Mouse (Mus musculus) telencephalon, adult 2 months (tissue): ENCODE results near the gene Ambra1.

Source experiments
- DNase-seq: peaks from one replicate; pipeline ENCODE4 v3.0.0-alpha.2; 2011; ENCODE audit warnings: low read depth, low spot score

Gene Ambra1

DNA sequence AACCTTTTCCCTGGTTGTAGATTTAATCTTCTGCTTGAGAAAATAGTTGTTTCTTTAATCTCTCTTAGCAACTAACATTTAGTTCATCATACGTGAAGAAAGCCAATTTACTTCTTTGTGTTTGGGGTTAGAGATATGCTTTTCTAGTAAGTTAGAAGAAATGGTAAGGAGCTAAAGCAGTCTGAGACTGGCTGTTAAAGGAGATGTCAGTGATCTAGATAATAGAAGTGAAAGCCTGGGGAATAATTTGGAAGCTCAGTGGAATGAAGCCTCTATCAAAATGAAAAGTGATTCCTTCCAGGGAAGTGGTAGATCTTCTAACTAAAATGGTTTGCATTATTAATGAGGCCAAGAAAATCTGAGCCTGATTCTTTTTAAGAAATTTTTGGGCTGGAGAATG, 141.3 kb downstream of the Ambra1 start:
- DNase-seq: no peak

DNA sequence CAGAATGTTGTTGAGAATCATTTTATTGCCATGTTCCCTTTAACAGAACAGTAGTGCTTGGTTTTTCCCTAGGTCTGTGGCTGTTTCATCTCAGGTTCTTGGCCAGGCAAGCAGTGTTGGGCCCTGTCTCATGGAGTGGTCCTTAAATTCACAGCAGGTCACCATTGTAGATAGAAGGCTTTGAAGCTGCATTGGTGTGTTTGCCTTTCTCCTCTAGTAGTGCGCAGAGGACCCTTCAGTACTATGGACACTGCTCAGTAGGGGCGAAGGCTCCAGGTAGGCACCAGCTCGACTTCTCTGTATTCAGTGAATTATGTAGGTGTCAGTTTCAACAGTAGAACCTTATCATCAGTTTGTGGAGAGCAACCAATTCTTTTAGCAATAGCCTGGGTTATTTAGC, 142.7 kb downstream of the Ambra1 start:
- no peak for DNase-seq

DNA sequence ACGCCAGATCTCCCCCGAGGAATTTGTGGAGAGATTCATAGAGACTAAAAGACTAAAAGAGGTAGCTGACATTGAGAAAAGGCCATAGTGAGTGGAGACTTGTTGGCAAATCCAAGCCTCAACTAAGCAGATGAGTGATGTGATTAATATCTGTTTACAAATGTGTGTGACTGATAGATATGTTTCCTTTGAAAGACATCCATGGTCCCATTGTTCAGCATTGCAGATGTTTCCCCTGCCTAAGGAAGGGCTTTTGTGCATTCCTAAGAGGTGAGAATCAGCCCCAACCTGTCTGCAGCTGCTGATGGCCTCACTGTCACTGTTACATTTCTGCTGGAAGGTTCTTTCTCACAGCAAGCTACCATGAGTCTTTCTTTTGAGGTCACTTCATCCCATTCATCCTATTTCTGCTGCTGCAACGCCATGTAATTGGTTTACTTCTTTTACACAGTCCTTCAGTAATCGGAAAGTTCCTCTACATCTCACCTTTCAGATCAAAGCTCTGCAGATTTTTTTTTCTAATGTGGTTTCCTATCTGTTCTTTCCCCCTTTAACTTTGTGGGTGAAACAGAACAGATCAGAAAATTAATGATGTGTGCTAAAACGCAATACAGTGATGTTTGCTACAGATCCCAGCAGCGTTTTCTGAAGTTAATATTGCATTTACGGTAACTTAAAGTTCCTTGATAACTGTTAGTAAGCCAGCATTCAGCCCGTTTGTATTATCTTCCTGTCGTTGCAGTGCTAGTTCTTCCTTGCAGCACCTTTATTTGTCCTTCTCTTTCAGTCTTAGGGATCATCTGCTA, 146.3 kb downstream of the Ambra1 start:
- DNase-seq: no peak

DNA sequence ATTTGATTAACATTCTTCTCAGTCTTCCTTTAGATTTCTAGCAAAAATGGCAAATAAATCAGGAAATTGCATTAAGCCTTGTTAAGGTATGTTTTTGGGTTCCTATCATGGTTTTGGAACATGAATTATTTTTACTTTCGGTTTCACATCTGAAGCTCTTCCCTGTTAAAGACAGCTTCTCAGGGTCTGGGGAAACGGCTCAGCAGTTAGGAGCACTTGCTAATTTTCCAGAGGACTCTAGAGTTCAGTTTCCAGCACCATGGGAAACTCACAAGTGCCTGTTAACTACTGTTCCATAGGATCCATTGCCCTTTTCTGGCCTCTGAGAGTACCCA, 146.8 kb downstream of the Ambra1 start:
- DNase-seq: no peak

DNA sequence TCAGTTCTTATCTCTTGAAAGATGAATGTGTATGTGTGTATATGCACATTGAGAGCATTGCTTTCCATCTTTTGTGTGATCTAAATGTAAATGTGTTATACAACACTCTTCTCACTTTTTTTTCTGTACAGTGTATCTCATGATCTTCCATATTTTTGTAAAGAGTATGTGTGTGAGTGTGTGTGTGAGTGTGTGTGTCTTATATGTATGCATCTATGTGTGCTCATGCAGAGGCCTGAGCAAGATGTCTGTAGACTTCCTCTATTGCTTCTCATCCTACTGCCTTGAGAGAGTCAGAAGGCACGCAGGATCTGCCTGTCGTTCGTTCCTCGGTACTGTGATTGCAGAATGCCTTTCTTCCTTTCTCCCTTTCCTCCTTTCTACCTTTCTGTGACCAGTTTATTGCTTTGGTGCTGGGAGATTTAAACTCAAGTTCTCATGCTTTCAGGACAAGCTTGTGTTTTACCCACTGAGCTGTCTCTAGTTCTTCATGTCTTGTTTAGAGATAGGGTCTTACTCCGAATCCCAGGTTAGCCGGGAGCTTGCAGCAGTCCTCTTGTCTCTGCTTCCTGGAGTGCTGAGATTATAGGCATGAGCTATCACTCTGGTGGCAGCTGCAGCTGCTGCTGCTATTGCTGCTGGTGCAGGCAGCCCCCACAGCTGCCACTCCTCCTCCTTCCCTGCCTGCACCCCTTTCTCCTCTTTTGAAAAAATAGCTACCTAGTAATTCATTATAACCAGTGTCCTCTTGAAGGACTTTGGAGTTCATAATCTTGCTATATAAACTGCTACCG, 148.7 kb downstream of the Ambra1 start:
- DNase-seq: no peak

DNA sequence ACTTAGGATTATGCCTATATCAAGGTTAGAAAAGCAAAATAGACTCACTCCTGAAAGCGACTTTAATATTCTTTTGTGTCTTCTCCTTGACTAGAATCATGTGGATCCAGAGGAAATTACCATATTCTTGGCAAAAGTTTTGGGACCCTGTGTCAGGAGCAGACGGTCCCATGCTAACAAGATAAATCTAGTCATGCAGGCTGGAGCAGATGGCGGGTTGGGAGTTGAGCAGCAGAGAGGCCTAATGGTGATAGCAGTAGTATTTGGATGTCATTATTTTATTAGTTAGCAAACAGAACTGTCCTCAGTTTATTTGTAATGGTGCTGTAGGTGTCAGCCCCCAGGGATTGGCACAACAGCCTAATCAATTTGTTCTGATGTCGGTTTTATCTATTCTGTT, 154.0 kb downstream of the Ambra1 start:
- DNase-seq: no peak

DNA sequence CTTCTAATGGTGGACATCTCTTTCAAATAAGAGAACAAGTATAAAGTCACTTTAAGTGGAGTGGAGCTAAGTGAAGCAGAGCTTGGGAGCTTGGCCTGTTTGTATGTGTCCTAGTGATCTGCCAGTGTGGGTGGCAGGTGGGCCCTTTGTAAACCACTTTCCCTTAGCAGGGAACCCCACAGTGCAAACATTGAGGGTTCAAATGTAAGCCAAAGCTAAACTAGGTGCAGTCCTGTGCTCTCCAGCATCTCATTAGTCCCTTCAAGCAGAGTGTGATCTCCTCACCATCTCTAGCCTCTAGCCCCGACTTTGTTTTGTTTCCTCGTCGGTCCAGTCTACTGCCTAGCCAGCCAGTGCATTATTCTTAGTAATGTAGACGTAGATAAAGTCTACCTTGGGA, 154.7 kb downstream of the Ambra1 start:
- DNase-seq: no peak

DNA sequence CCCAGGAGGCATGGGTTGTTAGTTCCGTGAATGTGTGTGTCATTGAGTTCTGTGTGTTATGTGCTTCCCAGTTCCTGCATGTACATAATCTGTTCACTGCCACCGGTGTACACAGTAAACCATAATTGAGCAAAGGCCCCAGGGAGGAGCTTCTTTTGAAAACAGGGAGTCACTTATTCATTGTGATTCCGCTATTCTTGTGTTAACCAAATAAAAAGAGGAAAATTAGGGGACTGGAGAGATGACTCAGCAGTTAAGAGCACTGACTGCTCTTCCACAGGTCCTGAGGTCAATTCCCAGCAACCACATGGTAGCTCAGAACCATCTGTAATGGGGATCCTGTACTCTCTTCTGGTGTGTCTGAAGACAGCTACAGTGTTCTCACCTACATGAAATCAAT, 164.8 kb downstream of the Ambra1 start:
- no peak for DNase-seq

DNA sequence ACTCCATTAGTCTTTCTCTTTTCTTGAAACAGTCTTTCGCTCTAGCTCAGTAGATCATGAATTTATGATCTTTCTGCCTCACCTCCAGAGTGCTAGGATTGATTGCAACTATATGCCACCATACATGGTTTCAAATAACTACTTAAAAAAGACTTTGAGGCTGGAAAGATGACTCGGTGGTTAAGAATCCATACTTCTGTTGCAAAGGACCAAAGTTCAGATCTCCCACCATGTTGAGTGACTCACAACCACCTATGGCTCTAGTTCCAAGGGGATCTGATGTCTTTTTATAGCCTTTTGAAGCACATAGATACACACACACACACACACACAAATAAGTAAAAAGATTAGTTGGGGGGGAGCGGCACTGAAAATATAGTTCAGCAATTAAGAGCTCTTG, 165.5 kb downstream of the Ambra1 start:
- DNase-seq: no peak

DNA sequence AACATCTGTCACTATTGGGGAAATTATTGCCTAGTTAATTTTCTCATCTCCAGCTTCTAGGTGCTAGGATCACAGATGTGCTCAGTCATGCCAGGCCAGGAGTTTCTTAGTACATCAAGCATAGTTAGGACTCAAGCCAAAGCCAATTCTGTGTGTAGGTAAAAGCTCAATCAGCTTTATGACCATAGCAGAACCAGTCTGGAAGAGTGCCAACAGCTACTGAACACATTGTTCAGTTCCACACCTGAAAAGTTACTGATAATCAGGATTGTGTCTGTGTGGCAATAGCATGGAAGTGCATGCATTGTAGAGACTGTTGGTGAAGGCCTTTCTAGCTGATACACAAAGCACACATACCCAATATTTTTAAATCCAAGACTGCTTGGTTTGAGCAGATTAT, 168.0 kb downstream of the Ambra1 start:
- DNase-seq: no peak

DNA sequence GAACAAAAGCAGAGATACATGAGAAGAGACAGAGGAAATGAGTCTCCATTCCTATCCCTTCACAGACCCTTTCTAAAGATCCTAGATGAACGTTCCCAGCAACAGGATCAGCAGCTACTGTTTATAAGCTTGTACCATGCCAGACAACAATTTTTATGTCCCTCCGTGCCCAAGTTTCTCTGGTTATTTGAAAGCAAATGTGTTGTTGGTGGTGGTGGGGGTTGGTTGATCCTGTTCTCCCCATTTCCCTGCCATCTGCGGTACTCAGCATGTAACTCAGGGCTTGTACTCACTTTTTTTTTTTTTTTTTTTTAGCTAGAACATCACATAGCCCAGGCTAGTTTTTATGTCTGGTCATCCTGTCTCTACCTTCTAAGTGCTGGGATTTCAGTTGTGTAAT, 169.2 kb downstream of the Ambra1 start:
- DNase-seq: no peak

DNA sequence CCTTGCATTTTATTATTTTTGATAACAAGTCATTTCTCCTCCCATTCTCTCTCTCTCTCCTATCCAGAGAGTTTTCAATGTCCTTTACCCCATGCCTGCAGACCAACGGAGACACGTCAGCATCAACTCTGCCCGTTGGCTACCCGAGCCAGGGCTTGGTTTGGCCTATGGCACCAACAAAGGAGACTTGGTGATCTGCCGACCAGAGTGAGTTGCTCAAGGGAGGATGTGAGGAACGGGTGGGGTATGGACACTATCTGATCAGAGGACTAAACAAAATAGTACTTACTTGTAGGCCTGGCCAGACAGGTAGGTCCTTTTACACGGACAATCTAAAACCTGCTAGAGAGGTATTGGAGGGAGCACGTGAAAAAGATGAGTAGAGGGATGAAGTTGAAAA, 170.5 kb downstream of the Ambra1 start:
- no peak for DNase-seq

DNA sequence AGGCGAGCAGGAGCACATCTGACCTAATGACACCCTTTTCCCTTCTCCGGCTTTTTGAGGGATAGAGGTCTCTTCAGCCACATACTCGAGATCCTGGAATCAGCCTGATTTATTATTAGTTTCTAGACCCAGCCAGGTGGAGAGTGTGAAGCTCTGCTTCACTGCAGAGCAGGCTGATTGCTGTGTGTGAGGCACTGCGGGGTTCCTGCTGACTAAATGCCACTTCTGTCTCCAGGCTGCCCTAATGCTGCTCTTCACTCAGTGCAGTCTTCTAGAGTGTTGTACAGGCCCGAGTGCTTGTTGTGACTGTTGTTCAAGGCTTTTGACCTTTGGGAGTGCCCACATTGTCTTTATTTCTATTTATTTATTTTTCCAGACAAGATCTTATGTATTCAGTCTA, 172.4 kb downstream of the Ambra1 start:
- no peak for DNase-seq

DNA sequence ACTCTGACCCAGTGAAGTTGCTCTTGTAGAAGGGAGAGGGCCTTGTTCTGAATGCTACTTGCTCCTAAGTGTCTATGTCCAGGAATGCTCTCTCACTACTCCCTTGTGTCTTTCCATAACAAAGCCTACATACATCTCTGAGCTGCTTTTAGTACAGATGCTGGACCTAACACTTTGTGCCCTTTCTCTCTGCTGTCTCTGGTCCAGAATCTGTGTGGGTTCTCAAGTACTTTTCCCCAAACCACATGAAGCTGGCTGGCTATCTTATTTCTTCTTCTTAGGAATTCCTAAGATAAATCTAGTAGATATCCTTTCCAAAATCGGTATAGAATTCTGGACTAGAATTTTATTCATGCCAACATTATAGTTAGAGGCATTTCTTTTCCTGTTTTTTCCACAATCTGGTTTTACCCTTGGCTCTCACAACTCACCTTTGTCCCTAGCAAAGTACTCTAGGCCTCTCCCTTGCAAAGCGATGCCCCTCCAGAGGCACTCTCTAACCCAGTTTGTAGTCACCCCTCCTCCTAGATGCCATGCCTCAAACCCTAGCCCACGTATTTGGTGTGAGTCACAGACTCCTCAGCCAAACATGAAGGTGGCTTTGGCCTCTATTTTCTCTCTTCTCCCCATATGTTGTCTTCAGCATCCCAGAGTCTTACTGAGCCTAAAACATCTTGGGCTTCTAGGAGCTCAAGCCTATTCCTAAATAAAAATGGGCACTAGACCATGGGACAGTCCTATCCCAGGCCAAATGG, 173.4 kb downstream of the Ambra1 start:
- DNase-seq: no peak

DNA sequence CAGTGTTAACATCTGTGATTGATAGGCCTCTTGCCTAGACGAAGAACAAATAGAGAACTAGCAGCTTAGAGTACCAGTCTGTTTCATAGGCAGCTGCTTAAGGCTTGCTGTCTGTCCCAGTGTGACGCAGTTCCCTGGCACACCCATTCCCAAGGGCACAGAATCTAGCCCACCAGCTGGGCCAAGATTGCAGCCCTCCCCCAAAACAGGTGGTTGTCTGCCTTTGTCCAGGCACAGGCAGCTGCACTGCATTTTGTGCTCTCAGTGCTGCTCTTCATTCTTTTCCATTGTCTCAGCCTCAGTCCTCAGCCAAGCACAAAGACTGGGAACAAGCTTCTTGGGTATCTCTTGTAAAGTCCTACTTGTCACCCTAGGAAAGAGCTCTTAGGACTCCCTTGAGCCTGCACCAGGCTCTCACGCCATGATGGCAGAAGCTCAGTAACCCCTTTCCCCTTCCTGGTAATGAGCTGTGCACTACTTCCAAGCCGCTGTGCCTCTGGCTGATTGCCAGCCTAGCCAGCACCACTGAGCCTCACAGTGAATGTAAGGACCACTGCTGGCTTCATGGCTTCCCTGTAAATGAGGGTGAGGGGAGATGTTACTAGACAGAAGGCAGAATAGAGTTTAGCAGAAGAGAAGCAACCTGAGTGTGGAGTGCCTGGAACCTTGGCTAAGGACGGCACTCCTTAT, 174.8 kb downstream of the Ambra1 start:
- DNase-seq: no peak

DNA sequence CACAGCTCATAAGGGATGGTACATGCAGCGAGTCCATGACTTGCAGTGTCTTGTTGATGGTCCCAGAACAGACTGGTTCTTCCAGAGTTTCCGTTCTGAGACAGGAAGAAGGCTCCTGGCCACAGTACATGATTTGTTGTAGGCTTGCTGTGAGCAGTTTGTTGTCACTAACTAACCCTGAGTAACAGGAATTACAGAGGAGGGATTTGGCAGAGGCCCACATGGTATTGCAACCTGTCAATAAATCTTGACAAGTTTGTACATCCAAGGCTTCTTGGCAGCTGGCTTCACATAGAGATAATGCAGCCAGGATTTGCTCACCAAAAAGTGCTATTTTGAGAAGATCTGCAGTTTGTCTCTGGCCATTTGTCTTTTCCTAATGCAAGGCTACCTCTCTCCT, 176.2 kb downstream of the Ambra1 start:
- no peak for DNase-seq

DNA sequence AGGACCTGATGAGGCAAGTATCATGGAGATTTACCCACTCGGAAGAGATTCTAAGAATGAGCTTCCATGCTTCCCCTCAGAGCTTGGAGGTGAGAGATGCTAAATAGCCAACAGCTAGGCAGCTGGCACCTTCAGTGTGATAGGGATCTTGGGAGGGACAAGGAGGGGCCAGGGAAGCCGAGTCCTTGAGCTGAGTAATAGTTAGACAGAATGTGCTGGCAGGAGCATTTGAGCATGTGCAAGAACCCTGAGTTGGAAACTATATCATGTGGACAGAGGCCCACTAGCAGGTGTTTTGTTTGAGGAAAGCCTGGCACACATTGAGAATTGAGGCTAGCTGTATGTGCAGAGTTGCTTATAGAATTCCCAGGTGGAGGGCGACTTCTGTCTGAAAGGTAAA, 182.7 kb downstream of the Ambra1 start:
- DNase-seq: no peak

DNA sequence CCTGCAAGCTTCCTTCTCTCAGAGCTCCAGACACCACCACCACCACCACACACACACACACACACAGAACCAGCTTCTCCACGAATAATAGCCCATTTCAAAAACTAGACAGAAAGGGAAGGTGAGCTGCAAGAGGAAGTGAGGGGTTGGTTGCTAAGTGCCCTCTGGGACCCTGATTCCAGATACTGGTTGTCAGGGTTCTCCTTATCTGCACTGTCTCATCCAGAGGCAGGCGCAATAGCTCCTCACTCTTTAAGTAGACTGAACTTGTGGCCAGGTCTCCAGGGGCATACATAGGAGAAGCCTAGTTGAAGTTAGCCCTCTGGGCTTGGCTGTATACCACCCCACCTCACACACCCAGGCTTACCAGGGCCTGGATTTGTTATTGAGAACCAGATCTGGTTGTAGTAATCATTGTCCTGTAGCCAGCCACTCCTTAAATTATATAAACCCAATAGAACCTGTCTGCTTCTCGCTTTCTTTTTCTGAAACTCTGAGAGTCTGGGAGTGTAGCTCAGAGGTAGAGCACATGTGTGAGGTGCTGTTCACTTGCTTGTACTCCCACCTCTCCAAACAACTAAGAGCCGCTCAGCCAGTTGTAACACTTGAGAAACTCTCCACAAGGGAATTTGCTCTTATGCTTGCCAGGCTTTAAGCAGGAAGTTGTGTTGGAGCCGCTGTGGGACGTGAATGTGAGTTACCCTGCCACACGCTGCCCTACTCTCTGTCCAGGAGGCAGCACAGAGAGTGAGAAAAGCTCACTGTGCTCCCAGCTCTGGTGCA, 183.6 kb downstream of the Ambra1 start:
- DNase-seq: no peak

DNA sequence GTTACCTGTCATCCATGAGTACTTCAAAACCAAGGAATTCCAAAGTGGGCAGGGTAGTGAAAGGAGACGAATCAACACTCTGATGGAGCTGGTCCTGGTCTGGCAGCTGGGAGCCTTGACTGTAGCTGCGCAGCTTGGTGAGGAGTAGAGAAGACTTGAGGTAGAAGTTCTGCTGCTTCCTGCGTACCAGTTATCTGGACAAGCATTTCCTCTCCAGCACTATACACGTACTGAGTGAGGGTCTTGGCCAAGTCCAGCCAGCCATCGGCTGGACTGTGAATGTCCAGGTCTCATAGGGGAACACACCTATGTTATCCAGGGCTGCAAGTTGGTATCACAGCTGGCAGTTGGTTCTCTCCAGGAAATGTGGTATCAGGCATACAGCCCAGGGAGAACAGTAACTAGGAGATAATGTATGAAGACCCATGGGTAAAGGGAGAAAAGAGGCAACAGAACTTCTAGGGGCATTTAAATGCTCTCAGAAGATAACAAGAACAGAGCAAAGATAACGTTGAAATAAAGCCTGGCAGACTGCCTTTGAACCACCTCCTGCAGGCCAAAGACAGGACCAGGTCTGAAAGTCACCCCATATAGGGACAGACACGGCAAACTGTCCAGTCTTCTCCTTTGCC, 186.5 kb downstream of the Ambra1 start:
- no peak for DNase-seq

DNA sequence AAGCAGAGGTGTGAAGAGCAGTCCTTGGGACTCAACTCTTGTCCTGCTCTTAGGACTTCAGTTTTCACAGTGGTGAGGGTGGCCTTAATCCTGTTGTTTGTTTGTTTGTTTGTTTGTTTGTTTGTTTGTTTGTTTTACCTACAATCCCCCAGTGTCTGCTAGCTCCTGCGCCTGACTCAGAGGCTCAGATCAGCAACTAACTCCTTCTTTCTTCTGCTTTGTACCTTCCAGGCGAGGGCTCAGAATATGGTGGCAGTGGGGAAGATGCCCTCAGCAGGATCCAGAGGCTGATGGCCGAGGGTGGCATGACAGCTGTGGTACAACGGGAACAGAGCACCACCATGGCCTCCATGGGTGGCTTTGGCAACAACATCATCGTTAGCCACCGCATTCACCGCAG, 187.2 kb downstream of the Ambra1 start:
- DNase-seq: no peak

DNA sequence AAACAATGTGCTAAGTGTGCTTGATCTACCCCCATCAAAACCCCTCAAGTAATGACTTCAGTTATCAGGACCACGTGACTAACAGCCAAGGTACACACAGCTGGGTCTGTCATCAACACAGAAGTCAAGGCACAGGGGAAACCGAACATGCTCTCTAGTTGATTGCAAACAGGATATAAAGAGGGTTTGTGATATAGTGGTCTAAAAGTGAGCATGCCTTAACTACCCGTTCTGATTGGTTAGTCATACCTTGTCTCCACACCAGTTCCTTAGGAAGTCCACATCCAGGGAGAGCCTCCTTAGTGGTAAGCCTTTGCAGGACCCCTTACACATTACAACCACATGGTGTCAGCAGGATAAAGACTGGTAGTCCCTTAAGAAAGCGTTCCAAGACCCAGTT, 190.2 kb downstream of the Ambra1 start:
- DNase-seq: no peak
